Mouse (Mus musculus) CH12.LX (cell line): ENCODE measurements at regions not wholly inside any gene's neighbourhood (a gene's known extent, or its start where the extent isn't known, plus 50 kb on each side); places are given as distances from the start of the nearest gene placed in this dataset.

ENCODE experiments used
- POLR2A ChIP-seq: IDR thresholded peaks from 2 replicates; pipeline ENCODE4 v1.6.1; 2011; ENCODE audit warnings: low read depth, mild to moderate bottlenecking, improper control_type of control experiment, low read length
- POLR2AphosphoS2 ChIP-seq: IDR thresholded peaks from 2 replicates; pipeline ENCODE4 v1.6.1; 2011; ENCODE audit warnings: low read depth, low read length, improper control_type of control experiment

DNA sequence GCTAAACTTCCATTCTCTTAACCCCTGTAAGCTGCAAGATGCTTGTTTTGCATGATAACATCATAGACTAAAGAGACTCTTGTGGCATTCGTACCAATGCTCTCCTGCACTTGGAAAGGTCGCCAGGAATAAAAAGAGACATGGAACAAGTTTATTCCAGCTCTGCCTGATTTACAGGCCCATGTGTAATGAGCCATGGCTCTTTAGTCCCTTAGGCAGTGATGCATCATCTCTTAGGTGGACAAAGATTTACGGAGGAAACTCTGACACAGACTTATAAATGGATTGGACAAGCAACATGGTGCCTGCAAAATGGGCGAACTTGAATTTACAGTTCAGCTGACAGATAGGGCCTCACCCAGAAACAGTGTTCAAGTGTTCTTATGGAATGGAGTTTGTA is 288.7 kb upstream of the BB014433 start:
- no peak for TF ChIP-seq POLR2A
- no peak for TF ChIP-seq POLR2AphosphoS2
